Mouse (Mus musculus): ENCODE measurements around the gene Ralgapa2. TPM values are rescaled to one million over a fixed set of nuclear protein-coding genes. Genes with fewer than 3 reads are reported as not detected.

Ralgapa2 gene
- polyA plus RNA-seq (2012; rRNA removed), result 10.1 and 12.8 TPM in 2 replicates

GRCm38 (mm10) chr2:146511911-146512580 lies at the start of gene Ralgapa2:
Gene Ralgapa2, minus strand, starts transcription at chr2:146512344.
- DNase-seq (ENCODE audit: low spot score), result peak; percentile 91

GRCm38 (mm10) chr2:146561505-146561904 lies 49.4 kb upstream of the Ralgapa2 start:
- no peak for DNase-seq (ENCODE audit: low spot score)

- no peak for DNase-seq (ENCODE audit: low spot score)
Observed at GRCm38 (mm10) chr2:146560633-146561043, 48.5 kb upstream of the Ralgapa2 start.

- DNase-seq (ENCODE audit: low spot score), result no peak
Observed at GRCm38 (mm10) chr2:146556148-146556547, 44.0 kb upstream of the Ralgapa2 start.

- DNase-seq (ENCODE audit: low spot score), result no peak
Observed at GRCm38 (mm10) chr2:146555351-146555750, 43.2 kb upstream of the Ralgapa2 start.

- no peak for DNase-seq (ENCODE audit: low spot score)
Observed at GRCm38 (mm10) chr2:146553701-146554100, 41.6 kb upstream of the Ralgapa2 start.

- no peak for DNase-seq (ENCODE audit: low spot score)
Observed at GRCm38 (mm10) chr2:146551818-146552217, 39.7 kb upstream of the Ralgapa2 start.

GRCm38 (mm10) chr2:146549111-146549776 lies 37.1 kb upstream of the Ralgapa2 start:
- DNase-seq (ENCODE audit: low spot score), result no peak

GRCm38 (mm10) chr2:146544155-146544814 lies 32.1 kb upstream of the Ralgapa2 start:
- DNase-seq (ENCODE audit: low spot score), result no peak

- no peak for DNase-seq (ENCODE audit: low spot score)
Observed at GRCm38 (mm10) chr2:146533118-146533949, 21.2 kb upstream of the Ralgapa2 start.

GRCm38 (mm10) chr2:146532493-146532892 lies 20.3 kb upstream of the Ralgapa2 start:
- no peak for DNase-seq (ENCODE audit: low spot score)

GRCm38 (mm10) chr2:146525483-146525882 lies 13.3 kb upstream of the Ralgapa2 start:
- DNase-seq (ENCODE audit: low spot score), result no peak

GRCm38 (mm10) chr2:146524685-146525415 lies 12.7 kb upstream of the Ralgapa2 start:
- no peak for DNase-seq (ENCODE audit: low spot score)

GRCm38 (mm10) chr2:146516894-146517293 lies 4.8 kb upstream of the Ralgapa2 start:
- DNase-seq (ENCODE audit: low spot score), result no peak

GRCm38 (mm10) chr2:146515081-146515480 lies 2.9 kb upstream of the Ralgapa2 start:
- no peak for DNase-seq (ENCODE audit: low spot score)

GRCm38 (mm10) chr2:146512581-146512920 lies 407 bp upstream of the Ralgapa2 start:
- no peak for DNase-seq (ENCODE audit: low spot score)

GRCm38 (mm10) chr2:146511401-146511865 lies 711 bp downstream of the Ralgapa2 start:
- DNase-seq (ENCODE audit: low spot score), result no peak

- DNase-seq (ENCODE audit: low spot score), result no peak
Observed at GRCm38 (mm10) chr2:146510780-146511179, 1.4 kb downstream of the Ralgapa2 start.

GRCm38 (mm10) chr2:146502578-146503311 lies 9.4 kb downstream of the Ralgapa2 start:
- DNase-seq (ENCODE audit: low spot score), result no peak

GRCm38 (mm10) chr2:146500067-146500466 lies 12.1 kb downstream of the Ralgapa2 start:
- DNase-seq (ENCODE audit: low spot score), result no peak
